Mouse (Mus musculus): ENCODE data around the gene Hrnr. TPM values are rescaled to one million over a fixed set of nuclear protein-coding genes. Genes with fewer than 3 reads are reported as not detected.

Gene Hrnr
- polyA plus RNA-seq, 1 experiment from 2014 or later: not detected

DNA sequence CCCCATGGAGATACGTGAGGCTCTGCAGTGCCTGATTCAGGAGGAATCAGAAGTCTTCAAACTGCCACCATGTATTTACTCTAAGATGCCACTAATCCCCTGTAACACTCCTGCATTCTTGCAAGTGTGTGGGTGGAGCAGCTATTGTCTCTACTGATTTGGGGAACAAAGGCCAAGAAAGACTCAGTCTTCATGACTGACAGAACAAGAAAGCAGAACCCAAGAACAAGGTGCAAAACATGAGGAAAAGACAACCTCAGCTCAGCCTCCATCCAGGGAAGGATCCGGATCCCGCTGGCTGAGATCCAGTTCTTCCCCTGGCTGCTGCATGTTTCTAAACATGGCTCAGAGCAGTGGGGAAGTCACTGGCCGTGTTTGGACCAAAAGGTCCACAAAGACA, 58.6 kb downstream of the Hrnr start:
- DNase-seq (ENCODE audit: low spot score) (no peak), ATAC-seq (ENCODE audit: insufficient read depth, low FRiP score, low TSS enrichment) (no peak)
- 68% methylated on average over 4 of the region's 4 CpGs for WGBS
- H3K9ac ChIP-seq (ENCODE audit: low read length): no peak overlapping the region
- H3K4me2 ChIP-seq (ENCODE audit: low read depth): no peak overlapping the region
- H3K27ac ChIP-seq (ENCODE audit: low read depth, low read length): no peak overlapping the region
- no peaks in the 10 kb centered on the region for H3K4me1 ChIP-seq (ENCODE audit: control insufficient read depth, insufficient read depth, low read length)
- no peaks in the 10 kb centered on the region for H3K27me3 ChIP-seq (ENCODE audit: control insufficient read depth, insufficient read depth, low read length)
- H3K9me3 ChIP-seq (ENCODE audit: control insufficient read depth, low read length): no peaks in the 10 kb centered on the region
- no peaks in the 10 kb centered on the region for H3K36me3 ChIP-seq (ENCODE audit: control insufficient read depth, insufficient read depth, low read length)
- H3K4me3 ChIP-seq (ENCODE audit: low read depth, low read length): no peak overlapping the region

Other genes starting within 250 kb of the Hrnr start
- not detected in 2 replicates for gene Crnn, start 175.0 kb upstream of the Hrnr start, polyA plus RNA-seq (2014; fragmentation: Nextera tagmentation; extraction: Ambion mirVana)
- gene Flg2, start 122.5 kb upstream of the Hrnr start, polyA plus RNA-seq (2014; fragmentation: Nextera tagmentation; extraction: Ambion mirVana): not detected in 2 replicates
- gene Flg, start 46.2 kb upstream of the Hrnr start, polyA plus RNA-seq (2014; fragmentation: Nextera tagmentation; extraction: Ambion mirVana): not detected in 2 replicates
- gene Rptn, start 74.0 kb downstream of the Hrnr start, polyA plus RNA-seq (2014; fragmentation: Nextera tagmentation; extraction: Ambion mirVana): not detected in 2 replicates
- 1.1 TPM in 2 replicates for gene Tchh, start 122.6 kb downstream of the Hrnr start, polyA plus RNA-seq (2014; fragmentation: Nextera tagmentation; extraction: Ambion mirVana)
- not detected in 2 replicates for gene Tchhl1, start 149.0 kb downstream of the Hrnr start, polyA plus RNA-seq (2014; fragmentation: Nextera tagmentation; extraction: Ambion mirVana)
- 282 and 313 TPM in 2 replicates for gene S100a11, start 200.7 kb downstream of the Hrnr start, polyA plus RNA-seq (2014; fragmentation: Nextera tagmentation; extraction: Ambion mirVana)
- gene S100a10, start 235.3 kb downstream of the Hrnr start, polyA plus RNA-seq (2014; fragmentation: Nextera tagmentation; extraction: Ambion mirVana): 202 and 203 TPM in 2 replicates

Data from neural tube, embryonic 11.5 days (tissue).